Mouse (Mus musculus) macrophage (primary cell): ENCODE data around the gene St6gal1. TPM values are rescaled to one million over a fixed set of nuclear protein-coding genes. Genes with fewer than 3 reads are reported as not detected.

Experiments used
- H3K27ac ChIP-seq: fragments of 350-480 bp; formaldehyde crosslinking; 2 replicates; pipeline ENCODE4 v1.9.0; 2021
- H3K36me3 ChIP-seq: fragments of 350-480 bp; formaldehyde crosslinking; 2 replicates; pipeline ENCODE4 v1.9.0; 2021; ENCODE audit errors: inconsistent target
- H3K4me3 ChIP-seq: fragments of 350-480 bp; formaldehyde crosslinking; 2 replicates; pipeline ENCODE4 v1.9.0; 2021; ENCODE audit errors: inconsistent target
- H3K79me2 ChIP-seq: fragments of 350-480 bp; formaldehyde crosslinking; 2 replicates; pipeline ENCODE4 v1.9.0; 2021; ENCODE audit errors: inconsistent target
- WGBS: methylation state at CpG from one replicate; pipeline ENCODE4 v1.1.7; 2026; ENCODE audit warnings: inconsistent platforms; ENCODE audit not compliant: missing documents; 5-methylcytosine and 5-hydroxymethylcytosine counted together
- polyA plus RNA-seq: library from polyadenylated mRNA; stranded (reverse); fragments of 250-400 nt; gene quantifications from 3 replicates; pipeline ENCODE4 v1.2.4, GENCODE M21; 2018; ENCODE audit warnings: inconsistent platforms

St6gal1 gene
- polyA plus RNA-seq, 1 experiment from 2014 or later: 59.9 TPM

GRCm38 (mm10) chr16:23251445-23251773 is 26.9 kb downstream of the St6gal1 start:
- Histone ChIP-seq H3K4me3 (no peak overlapping the region), H3K27ac (no peak overlapping the region), H3K36me3 (no peaks in the 10 kb centered on the region), H3K79me2 (no peaks in the 10 kb centered on the region; the same call in 1 of the 2 replicates)
- WGBS: 89% methylated on average over 2 of the region's 2 CpGs

- Histone ChIP-seq H3K4me3 (no peak overlapping the region), H3K36me3 (0 out of 2 replicates have a peak, but pooled peaks cover 5% of the 10 kb centered on the region), H3K27ac (no peak overlapping the region)
Observed at GRCm38 (mm10) chr16:23253620-23254019, 29.1 kb downstream of the St6gal1 start.

GRCm38 (mm10) chr16:23254062-23254461 is 29.5 kb downstream of the St6gal1 start:
- Histone ChIP-seq H3K27ac (no peak overlapping the region), H3K36me3 (peaks cover 10% of the 10 kb centered on the region; the same call in 1 of the 2 replicates), H3K79me2 (no peaks in the 10 kb centered on the region; the same call in 1 of the 2 replicates), H3K4me3 (no peak overlapping the region)
- WGBS: 67% methylated on average over 1 of the region's 1 CpGs

More at GRCm38 (mm10) chr16:23253620-23254019, 29.1 kb downstream of the St6gal1 start:
- no peaks in the 10 kb centered on the region; the same call in 1 of the 2 replicates for H3K79me2 ChIP-seq
- WGBS: 65% methylated on average over 6 of the region's 6 CpGs

GRCm38 (mm10) chr16:23256638-23257037 is 32.1 kb downstream of the St6gal1 start:
- H3K27ac ChIP-seq: no peak overlapping the region
- H3K79me2 ChIP-seq: no peaks in the 10 kb centered on the region; the same call in 1 of the 2 replicates
- WGBS: 91% methylated on average over 7 of the region's 7 CpGs
- H3K4me3 ChIP-seq: no peak overlapping the region
- H3K36me3 ChIP-seq: peaks cover 15% of the 10 kb centered on the region; the same call in 1 of the 2 replicates

GRCm38 (mm10) chr16:23258429-23258822 is 33.9 kb downstream of the St6gal1 start:
- H3K4me3 ChIP-seq: no peak overlapping the region
- no peaks in the 10 kb centered on the region; the same call in 1 of the 2 replicates for H3K79me2 ChIP-seq
- 85% methylated on average over 7 of the region's 7 CpGs for WGBS
- no peak overlapping the region for H3K27ac ChIP-seq
- peaks cover 15% of the 10 kb centered on the region; the same call in 1 of the 2 replicates for H3K36me3 ChIP-seq

GRCm38 (mm10) chr16:23258823-23259457 is 34.4 kb downstream of the St6gal1 start:
- Histone ChIP-seq H3K4me3 (no peak overlapping the region), H3K36me3 (peaks cover 15% of the 10 kb centered on the region; the same call in 1 of the 2 replicates), H3K79me2 (no peaks in the 10 kb centered on the region; the same call in 1 of the 2 replicates), H3K27ac (no peak overlapping the region)
- WGBS: 94% methylated on average over 4 of the region's 4 CpGs

- H3K79me2 ChIP-seq: no peaks in the 10 kb centered on the region; the same call in 1 of the 2 replicates
- no peak overlapping the region for H3K4me3 ChIP-seq
- H3K27ac ChIP-seq: no peak overlapping the region
- peaks cover 15% of the 10 kb centered on the region; the same call in 1 of the 2 replicates for H3K36me3 ChIP-seq
- 82% methylated on average over 3 of the region's 3 CpGs for WGBS
Observed at GRCm38 (mm10) chr16:23259580-23259979, 35.0 kb downstream of the St6gal1 start.

- Histone ChIP-seq H3K27ac (no peak overlapping the region), H3K4me3 (no peak overlapping the region), H3K79me2 (no peaks in the 10 kb centered on the region), H3K36me3 (peaks cover 15% of the 10 kb centered on the region; the same call in 1 of the 2 replicates)
- 70% methylated on average over 2 of the region's 10 CpGs for WGBS
Observed at GRCm38 (mm10) chr16:23262131-23262768, 37.7 kb downstream of the St6gal1 start.

GRCm38 (mm10) chr16:23262846-23263245 is 38.3 kb downstream of the St6gal1 start:
- no peaks in the 10 kb centered on the region for H3K79me2 ChIP-seq
- peaks cover 15% of the 10 kb centered on the region; the same call in 1 of the 2 replicates for H3K36me3 ChIP-seq
- H3K27ac ChIP-seq: no peak overlapping the region
- 88% methylated on average over 4 of the region's 5 CpGs for WGBS
- no peak overlapping the region for H3K4me3 ChIP-seq

GRCm38 (mm10) chr16:23264999-23265398 is 40.5 kb downstream of the St6gal1 start:
- H3K4me3 ChIP-seq: no peak overlapping the region
- no peak overlapping the region for H3K27ac ChIP-seq
- H3K36me3 ChIP-seq: no peaks in the 10 kb centered on the region
- 83% methylated on average over 12 of the region's 12 CpGs for WGBS
- H3K79me2 ChIP-seq: no peaks in the 10 kb centered on the region

GRCm38 (mm10) chr16:23265481-23265880 is 40.9 kb downstream of the St6gal1 start:
- WGBS: 93% methylated on average over 6 of the region's 6 CpGs
- H3K27ac ChIP-seq: no peak overlapping the region
- no peaks in the 10 kb centered on the region for H3K36me3 ChIP-seq
- no peak overlapping the region for H3K4me3 ChIP-seq
- H3K79me2 ChIP-seq: no peaks in the 10 kb centered on the region

GRCm38 (mm10) chr16:23266293-23266692 is 41.8 kb downstream of the St6gal1 start:
- no peak overlapping the region for H3K27ac ChIP-seq
- H3K79me2 ChIP-seq: no peaks in the 10 kb centered on the region
- no peaks in the 10 kb centered on the region for H3K36me3 ChIP-seq
- WGBS: 95% methylated on average over 11 of the region's 11 CpGs
- H3K4me3 ChIP-seq: no peak overlapping the region

GRCm38 (mm10) chr16:23266896-23267295 is 42.4 kb downstream of the St6gal1 start:
- H3K79me2 ChIP-seq: no peaks in the 10 kb centered on the region
- H3K27ac ChIP-seq: no peak overlapping the region
- H3K36me3 ChIP-seq: no peaks in the 10 kb centered on the region
- WGBS: 88% methylated on average over 4 of the region's 4 CpGs
- H3K4me3 ChIP-seq: no peak overlapping the region

GRCm38 (mm10) chr16:23268231-23268630 is 43.7 kb downstream of the St6gal1 start:
- WGBS: 83% methylated on average over 7 of the region's 7 CpGs
- H3K36me3 ChIP-seq: no peaks in the 10 kb centered on the region

More at GRCm38 (mm10) chr16:23268231-23268630, 43.7 kb downstream of the St6gal1 start:
- Histone ChIP-seq H3K4me3 (no peak overlapping the region), H3K27ac (no peak overlapping the region), H3K79me2 (no peaks in the 10 kb centered on the region)
